Mouse (Mus musculus): ENCODE data around the gene Abhd4. TPM values are rescaled to one million over a fixed set of nuclear protein-coding genes. Genes with fewer than 3 reads are reported as not detected.

The Abhd4 gene
- polyA plus RNA-seq, 1 experiment from 2014 or later = 22.6 TPM

DNA sequence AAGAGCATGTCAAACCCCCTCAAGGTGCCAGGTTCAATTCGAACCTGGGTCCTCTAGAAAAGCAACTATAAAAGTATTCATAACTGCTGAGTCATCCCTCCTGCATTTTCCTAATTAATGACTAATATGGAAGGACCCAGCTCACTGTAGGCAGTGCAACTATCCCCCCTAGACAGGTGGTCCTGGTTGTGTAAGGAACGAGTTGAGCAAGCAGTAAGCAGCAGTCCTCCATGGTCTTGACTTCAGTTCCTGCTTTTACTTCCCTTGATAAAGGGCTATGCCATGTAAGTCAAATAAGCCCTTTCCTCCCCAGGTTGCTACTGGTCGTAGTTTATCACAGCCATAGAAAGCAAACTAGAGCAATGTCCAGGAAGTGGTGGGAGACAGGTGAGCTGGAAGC, 7.8 kb upstream of the Abhd4 start:
- no peak overlapping the region for H3K27ac ChIP-seq (ENCODE audit: low read length)
- H3K4me2 ChIP-seq (ENCODE audit: low read depth, low read length) = no peak overlapping the region
- 66% methylated on average over 3 of the region's 3 CpGs for WGBS (ENCODE audit: insufficient replicate concordance)
- peaks cover 23% of the 10 kb centered on the region for H3K4me1 ChIP-seq (ENCODE audit: control insufficient read depth, low read depth, low read length)
- no peak overlapping the region for H3K9ac ChIP-seq (ENCODE audit: low read depth, low read length)
- H3K36me3 ChIP-seq (ENCODE audit: control insufficient read depth, insufficient read depth) = peaks cover 14% of the 10 kb centered on the region
- H3K9me3 ChIP-seq (replicated peaks; ENCODE audit: control insufficient read depth, low read length) = no peaks in the 10 kb centered on the region
- no peak for ATAC-seq (ENCODE audit: low read depth)
- no peak overlapping the region for H3K4me3 ChIP-seq (ENCODE audit: low read depth, low read length)
- H3K27me3 ChIP-seq (ENCODE audit: control insufficient read depth, insufficient read depth, low read depth, low read length) = no peaks in the 10 kb centered on the region

DNA sequence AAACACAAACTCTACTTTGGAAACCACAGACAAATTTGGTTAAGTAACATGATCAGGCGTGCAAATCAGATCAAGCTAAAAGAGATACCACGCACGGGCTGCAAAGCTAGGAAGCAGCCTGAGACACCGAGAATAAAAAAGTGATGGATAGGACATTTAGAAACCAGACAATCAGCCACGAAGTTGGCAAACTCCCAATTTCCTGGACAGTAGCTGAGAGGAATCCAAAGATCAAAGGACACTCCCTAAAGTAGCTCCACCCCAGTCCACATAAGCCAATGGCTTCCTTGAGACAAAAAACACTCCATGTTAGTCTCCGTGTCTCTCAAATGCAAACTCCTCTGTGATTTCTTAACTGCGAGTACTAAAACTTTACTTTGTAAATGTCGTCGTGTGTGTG, 4.7 kb upstream of the Abhd4 start:
- Histone ChIP-seq H3K27ac (ENCODE audit: low read length) (no peak overlapping the region), H3K4me3 (ENCODE audit: low read depth, low read length) (no peak overlapping the region), H3K4me1 (ENCODE audit: control insufficient read depth, low read depth, low read length) (peaks cover 33% of the 10 kb centered on the region), H3K9ac (ENCODE audit: low read depth, low read length) (no peak overlapping the region), H3K36me3 (ENCODE audit: control insufficient read depth, insufficient read depth) (no peaks in the 10 kb centered on the region; the same call in 1 of the 2 replicates), H3K27me3 (ENCODE audit: control insufficient read depth, insufficient read depth, low read depth, low read length) (no peaks in the 10 kb centered on the region), H3K9me3 (replicated peaks; ENCODE audit: control insufficient read depth, low read length) (no peaks in the 10 kb centered on the region), H3K4me2 (ENCODE audit: low read depth, low read length) (no peak overlapping the region)
- ATAC-seq (ENCODE audit: low read depth) = no peak
- WGBS (ENCODE audit: insufficient replicate concordance) = 63% methylated on average over 9 of the region's 9 CpGs

DNA sequence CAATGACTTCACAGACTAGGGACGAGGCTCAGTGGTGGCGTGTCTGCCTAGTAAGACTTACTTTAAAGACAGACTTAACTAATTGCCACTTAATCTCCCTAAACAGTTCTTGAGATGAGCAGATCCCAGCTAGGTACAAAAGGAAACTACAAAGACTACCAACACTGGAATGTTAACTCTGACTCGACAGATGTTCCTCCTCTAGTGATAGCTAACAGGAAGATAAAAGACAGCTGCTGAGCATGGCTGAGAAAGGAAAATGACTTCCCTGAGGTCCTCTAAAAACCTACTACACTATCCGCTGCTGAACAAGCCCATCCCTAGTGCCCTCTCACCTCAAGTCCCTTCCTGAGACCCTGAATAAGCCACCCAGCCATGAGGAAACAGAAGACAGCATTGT, 3.9 kb upstream of the Abhd4 start:
- Histone ChIP-seq H3K9ac (ENCODE audit: low read depth, low read length) (no peak overlapping the region), H3K27ac (ENCODE audit: low read length) (no peak overlapping the region), H3K27me3 (ENCODE audit: control insufficient read depth, insufficient read depth, low read depth, low read length) (no peaks in the 10 kb centered on the region), H3K4me3 (ENCODE audit: low read depth, low read length) (no peak overlapping the region), H3K9me3 (replicated peaks; ENCODE audit: control insufficient read depth, low read length) (no peaks in the 10 kb centered on the region), H3K4me1 (ENCODE audit: control insufficient read depth, low read depth, low read length) (peaks cover 39% of the 10 kb centered on the region), H3K36me3 (ENCODE audit: control insufficient read depth, insufficient read depth) (no peaks in the 10 kb centered on the region; the same call in 1 of the 2 replicates), H3K4me2 (ENCODE audit: low read depth, low read length) (no peak overlapping the region)
- WGBS (ENCODE audit: insufficient replicate concordance) = 59% methylated on average over 4 of the region's 4 CpGs
- ATAC-seq (ENCODE audit: low read depth) = no peak

DNA sequence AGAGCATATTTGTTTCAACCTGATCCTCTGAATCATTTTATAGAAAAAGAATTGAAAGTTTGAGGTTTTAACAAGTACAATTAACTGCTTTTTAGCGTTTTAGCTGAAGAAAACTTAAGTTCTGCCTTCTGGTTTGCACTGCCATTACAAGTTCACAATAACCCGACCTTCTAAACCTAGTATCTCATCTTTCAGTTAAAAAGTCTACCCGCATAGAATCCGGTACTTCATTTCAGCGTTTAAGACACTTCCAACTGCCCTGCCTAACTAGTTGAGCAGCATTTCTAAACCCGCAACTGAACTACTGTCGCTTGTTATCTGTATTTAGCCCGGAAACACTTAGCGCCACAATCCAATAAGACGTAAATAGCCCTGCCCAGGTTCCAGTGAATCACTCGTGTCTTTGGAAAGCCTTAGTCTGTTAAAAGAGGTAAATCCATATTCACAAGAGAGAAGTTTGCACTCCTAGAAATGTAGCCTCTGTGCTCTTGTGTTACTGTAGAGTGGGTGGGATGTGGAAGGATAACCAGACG, 748 bp downstream of the Abhd4 start:
- ATAC-seq (ENCODE audit: low read depth) = no peak
- Histone ChIP-seq H3K27ac (ENCODE audit: low read length) (peak overlapping the region; percentile 96; the same call in 1 of the 2 replicates), H3K4me1 (ENCODE audit: control insufficient read depth, low read depth, low read length) (peaks cover 42% of the 10 kb centered on the region), H3K36me3 (ENCODE audit: control insufficient read depth, insufficient read depth) (no peaks in the 10 kb centered on the region), H3K27me3 (ENCODE audit: control insufficient read depth, insufficient read depth, low read depth, low read length) (no peaks in the 10 kb centered on the region), H3K4me3 (ENCODE audit: low read depth, low read length) (peak overlapping the region; percentile 80), H3K9me3 (replicated peaks; ENCODE audit: control insufficient read depth, low read length) (no peaks in the 10 kb centered on the region), H3K9ac (ENCODE audit: low read depth, low read length) (peak overlapping the region; percentile 83), H3K4me2 (ENCODE audit: low read depth, low read length) (peak overlapping the region; percentile 75)
- WGBS (ENCODE audit: insufficient replicate concordance) = 44% methylated on average over 12 of the region's 12 CpGs

DNA sequence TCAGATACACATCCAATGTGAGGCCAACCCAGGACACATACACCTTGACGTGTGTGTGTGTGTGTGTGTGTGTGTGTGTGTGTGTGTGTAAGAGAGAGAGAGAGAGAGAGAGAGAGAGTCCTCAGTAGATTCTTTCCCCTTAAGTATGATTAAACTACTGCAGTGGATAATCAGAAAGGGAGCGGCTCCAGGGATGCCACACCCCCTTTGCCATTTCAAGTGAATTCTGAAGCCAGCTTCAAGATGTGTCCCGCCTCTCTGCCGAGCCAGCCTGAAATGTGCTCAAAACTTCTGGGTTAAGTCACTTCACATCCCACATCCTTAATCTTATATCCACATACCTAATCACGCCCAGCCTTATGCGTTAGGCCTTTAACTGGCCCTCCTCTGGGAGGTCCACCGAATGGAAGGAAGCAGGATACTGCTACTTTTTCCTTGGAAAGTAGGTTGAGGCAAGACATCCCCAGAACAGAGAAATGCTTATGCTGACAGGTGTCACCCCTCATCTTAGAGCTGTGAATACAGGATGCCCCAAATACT, 4.2 kb downstream of the Abhd4 start:
- H3K4me3 ChIP-seq (ENCODE audit: low read depth, low read length) = peak overlapping the region; percentile 70; the same call in 1 of the 2 replicates
- peak overlapping the region; percentile 21; the same call in 1 of the 2 replicates for H3K27ac ChIP-seq (ENCODE audit: low read length)
- H3K4me2 ChIP-seq (ENCODE audit: low read depth, low read length) = peak overlapping the region; percentile 88
- peaks cover 21% of the 10 kb centered on the region for H3K4me1 ChIP-seq (ENCODE audit: control insufficient read depth, low read depth, low read length)
- no peak overlapping the region for H3K9ac ChIP-seq (ENCODE audit: low read depth, low read length)
- no peaks in the 10 kb centered on the region for H3K27me3 ChIP-seq (ENCODE audit: control insufficient read depth, insufficient read depth, low read depth, low read length)
- no peak for ATAC-seq (ENCODE audit: low read depth)
- WGBS (ENCODE audit: insufficient replicate concordance) = 50% methylated on average over 7 of the region's 7 CpGs
- no peaks in the 10 kb centered on the region for H3K36me3 ChIP-seq (ENCODE audit: control insufficient read depth, insufficient read depth)
- H3K9me3 ChIP-seq (replicated peaks; ENCODE audit: control insufficient read depth, low read length) = no peaks in the 10 kb centered on the region

DNA sequence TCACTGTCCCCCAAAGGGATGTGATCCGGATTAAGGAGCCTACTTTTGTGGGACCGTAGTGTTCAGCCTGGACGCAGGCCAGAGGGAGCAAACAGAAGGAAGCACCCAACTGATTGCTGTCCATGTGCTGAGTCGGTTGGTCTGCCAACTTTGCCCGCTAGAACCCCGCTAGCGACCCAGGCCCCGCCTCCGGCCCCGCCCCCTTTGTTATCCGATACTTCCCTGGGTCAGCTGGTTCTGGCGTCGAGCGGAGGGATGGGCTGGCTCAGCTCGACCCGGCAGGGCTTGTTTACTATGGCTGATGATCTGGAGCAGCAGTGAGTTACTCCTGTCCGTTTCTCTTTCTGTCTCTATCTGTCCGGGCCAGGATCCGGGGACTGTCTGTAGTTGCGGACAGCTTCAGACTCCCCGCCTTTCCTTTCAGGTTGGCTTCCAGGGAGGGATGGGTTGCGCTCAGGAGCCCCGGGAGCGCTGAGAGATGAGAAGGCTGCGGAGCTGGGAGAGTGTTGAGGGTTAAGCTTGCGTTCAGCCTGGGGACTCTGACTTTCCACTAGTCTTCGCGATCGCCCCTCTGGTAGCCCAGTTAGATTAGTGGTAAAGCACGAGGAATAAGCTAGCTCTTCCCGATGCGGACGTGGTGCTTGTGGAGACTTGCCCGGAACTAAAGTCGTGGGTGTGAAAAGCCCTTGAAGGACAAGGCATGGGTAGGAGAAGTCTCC, 5.2 kb downstream of the Abhd4 start:
- ATAC-seq (ENCODE audit: low read depth) = peak; percentile 95
- peak overlapping the region; percentile 88 for H3K4me2 ChIP-seq (ENCODE audit: low read depth, low read length)
- peaks cover 21% of the 10 kb centered on the region for H3K4me1 ChIP-seq (ENCODE audit: control insufficient read depth, low read depth, low read length)
- no peaks in the 10 kb centered on the region for H3K27me3 ChIP-seq (ENCODE audit: control insufficient read depth, insufficient read depth, low read depth, low read length)
- H3K9ac ChIP-seq (ENCODE audit: low read depth, low read length) = peak overlapping the region; percentile 78
- no peaks in the 10 kb centered on the region for H3K9me3 ChIP-seq (replicated peaks; ENCODE audit: control insufficient read depth, low read length)
- H3K4me3 ChIP-seq (ENCODE audit: low read depth, low read length) = peak overlapping the region; percentile 70
- WGBS (ENCODE audit: insufficient replicate concordance) = 1% methylated on average over 35 of the region's 35 CpGs
- peak overlapping the region; percentile 60 for H3K27ac ChIP-seq (ENCODE audit: low read length)
- no peaks in the 10 kb centered on the region for H3K36me3 ChIP-seq (ENCODE audit: control insufficient read depth, insufficient read depth)

DNA sequence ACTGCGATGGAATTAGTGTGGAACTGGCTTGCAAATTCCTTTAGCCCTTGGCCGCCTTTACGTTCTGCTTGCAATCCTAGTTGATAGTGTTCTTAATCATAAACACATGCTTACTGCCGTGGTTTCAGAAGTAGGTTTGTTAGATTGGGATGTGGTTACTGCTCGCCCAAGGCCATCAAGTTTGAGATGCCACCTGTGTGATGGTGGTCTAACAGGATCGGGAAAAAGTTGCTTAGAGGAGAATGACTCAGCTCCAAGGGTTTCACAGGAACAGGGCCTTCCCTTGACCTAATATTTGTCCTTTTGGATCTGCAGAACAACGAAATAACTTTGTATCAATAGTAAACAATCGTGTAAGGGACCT, 5.7 kb downstream of the Abhd4 start:
- Histone ChIP-seq H3K9ac (ENCODE audit: low read depth, low read length) (peak overlapping the region; percentile 78), H3K9me3 (replicated peaks; ENCODE audit: control insufficient read depth, low read length) (no peaks in the 10 kb centered on the region), H3K36me3 (ENCODE audit: control insufficient read depth, insufficient read depth) (no peaks in the 10 kb centered on the region), H3K4me1 (ENCODE audit: control insufficient read depth, low read depth, low read length) (peaks cover 19% of the 10 kb centered on the region), H3K27me3 (ENCODE audit: control insufficient read depth, insufficient read depth, low read depth, low read length) (no peaks in the 10 kb centered on the region), H3K27ac (ENCODE audit: low read length) (no peak overlapping the region), H3K4me2 (ENCODE audit: low read depth, low read length) (peak overlapping the region; percentile 88), H3K4me3 (ENCODE audit: low read depth, low read length) (peak overlapping the region; percentile 70)
- WGBS (ENCODE audit: insufficient replicate concordance) = 23% methylated on average over 8 of the region's 8 CpGs
- ATAC-seq (ENCODE audit: low read depth) = no peak

DNA sequence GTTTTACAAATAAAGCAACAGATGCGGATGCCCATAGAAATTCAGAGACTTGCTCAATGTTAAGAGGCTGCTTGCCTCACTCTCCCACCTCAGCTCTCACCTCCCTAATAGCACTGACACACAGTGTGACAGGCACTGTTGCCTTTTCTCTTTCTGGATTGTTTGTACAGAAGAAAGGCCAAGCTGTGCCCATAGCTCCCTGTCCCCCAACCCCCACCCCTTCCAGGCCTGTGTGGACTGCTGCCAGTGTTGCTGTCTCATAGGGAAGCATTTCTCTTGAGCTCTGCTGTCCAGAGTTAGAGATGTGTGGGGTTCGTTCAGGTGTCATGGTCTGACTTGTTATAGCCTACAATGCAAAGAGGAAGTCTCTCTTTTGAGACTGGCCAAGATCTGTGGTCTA, 6.2 kb downstream of the Abhd4 start:
- Histone ChIP-seq H3K4me3 (ENCODE audit: low read depth, low read length) (peak overlapping the region; percentile 70), H3K27me3 (ENCODE audit: control insufficient read depth, insufficient read depth, low read depth, low read length) (no peaks in the 10 kb centered on the region), H3K4me2 (ENCODE audit: low read depth, low read length) (peak overlapping the region; percentile 88; the same call in 1 of the 2 replicates), H3K4me1 (ENCODE audit: control insufficient read depth, low read depth, low read length) (peaks cover 15% of the 10 kb centered on the region), H3K27ac (ENCODE audit: low read length) (no peak overlapping the region), H3K9me3 (replicated peaks; ENCODE audit: control insufficient read depth, low read length) (no peaks in the 10 kb centered on the region), H3K9ac (ENCODE audit: low read depth, low read length) (no peak overlapping the region), H3K36me3 (ENCODE audit: control insufficient read depth, insufficient read depth) (no peaks in the 10 kb centered on the region)
- 60% methylated on average over 2 of the region's 2 CpGs for WGBS (ENCODE audit: insufficient replicate concordance)
- no peak for ATAC-seq (ENCODE audit: low read depth)

DNA sequence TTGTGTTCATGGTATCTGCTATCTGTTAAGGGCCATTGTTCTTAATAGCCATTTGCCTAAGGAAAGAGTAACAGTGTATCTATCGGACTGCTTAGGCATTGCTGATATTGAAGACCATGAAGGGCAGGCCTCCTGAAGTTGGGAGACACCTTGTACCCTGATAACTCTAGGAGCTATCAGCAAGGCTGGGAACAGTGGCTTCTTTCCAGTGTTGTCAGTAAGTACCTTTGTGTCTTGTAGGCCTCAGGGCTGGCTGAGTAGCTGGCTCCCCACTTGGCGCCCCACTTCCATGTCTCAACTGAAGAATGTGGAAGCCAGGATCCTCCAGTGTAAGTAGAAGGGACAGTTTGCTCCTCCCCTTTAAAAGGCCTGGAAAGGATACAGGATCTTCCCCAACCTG, 7.4 kb downstream of the Abhd4 start:
- H3K36me3 ChIP-seq (ENCODE audit: control insufficient read depth, insufficient read depth) = no peaks in the 10 kb centered on the region
- H3K4me3 ChIP-seq (ENCODE audit: low read depth, low read length) = no peak overlapping the region
- H3K4me2 ChIP-seq (ENCODE audit: low read depth, low read length) = no peak overlapping the region
- WGBS (ENCODE audit: insufficient replicate concordance) = 73% methylated on average over 2 of the region's 2 CpGs
- H3K9ac ChIP-seq (ENCODE audit: low read depth, low read length) = no peak overlapping the region
- H3K9me3 ChIP-seq (replicated peaks; ENCODE audit: control insufficient read depth, low read length) = no peaks in the 10 kb centered on the region
- H3K27ac ChIP-seq (ENCODE audit: low read length) = no peak overlapping the region
- peaks cover 15% of the 10 kb centered on the region for H3K4me1 ChIP-seq (ENCODE audit: control insufficient read depth, low read depth, low read length)
- ATAC-seq (ENCODE audit: low read depth) = no peak
- no peaks in the 10 kb centered on the region for H3K27me3 ChIP-seq (ENCODE audit: control insufficient read depth, insufficient read depth, low read depth, low read length)
